Mouse (Mus musculus) thymus, adult 2 months (tissue): ENCODE results near the gene Cd9. TPM values are rescaled to one million over a fixed set of nuclear protein-coding genes. Genes with fewer than 3 reads are reported as not detected.
A peak's percentile ranks its signal among the peaks of the same experiment; 100 is the strongest.

Experiments used
- DNase-seq: peaks from one replicate; pipeline ENCODE4 v3.0.0; 2021
- H3K27ac ChIP-seq: fragments of 200-500 bp; 2 replicates; pipeline ENCODE4 v1.5.1; 2012; ENCODE audit warnings: low read length, control low read depth; ENCODE audit not compliant: control insufficient read depth, insufficient read depth
- H3K27me3 ChIP-seq: fragments of 200-500 bp; 2 replicates; pipeline ENCODE4 v1.6.1; 2012; ENCODE audit warnings: mild to moderate bottlenecking, low read length, moderate library complexity, mixed read lengths; ENCODE audit not compliant: control insufficient read depth, insufficient read depth
- H3K36me3 ChIP-seq: fragments of 200-500 bp; 2 replicates; pipeline ENCODE4 v1.6.1; 2012; ENCODE audit warnings: mild to moderate bottlenecking, low read length, moderate library complexity; ENCODE audit not compliant: control insufficient read depth, insufficient read depth
- H3K4me1 ChIP-seq: fragments of 200-500 bp; replicated peaks from 2 replicates; pipeline ENCODE4 v1.6.1; 2012; ENCODE audit warnings: low read length; ENCODE audit not compliant: control insufficient read depth, insufficient read depth
- H3K4me3 ChIP-seq: fragments of 200-500 bp; 2 replicates; pipeline ENCODE4 v1.5.1; 2012; ENCODE audit warnings: mild to moderate bottlenecking, low read length, control low read depth, moderate library complexity; ENCODE audit not compliant: control insufficient read depth, insufficient read depth
- CTCF ChIP-seq: fragments of 200-500 bp; IDR thresholded peaks from 2 replicates; pipeline ENCODE4 v1.5.1; 2012; ENCODE audit warnings: mild to moderate bottlenecking, control low read depth, low read length, moderate library complexity, borderline replicate concordance; ENCODE audit not compliant: control insufficient read depth, poor library complexity, insufficient read depth; ENCODE audit errors: extremely low read depth
- POLR2A ChIP-seq: fragments of 200-500 bp; IDR thresholded peaks from 2 replicates; pipeline ENCODE4 v1.6.1; 2012; ENCODE audit warnings: mild to moderate bottlenecking, low read length, control low read depth, moderate library complexity; ENCODE audit not compliant: control insufficient read depth, poor library complexity, insufficient read depth; ENCODE audit errors: extremely low read depth
- WGBS: fragments of 180-500 bp; shearing (Covaris S2); methylation state at CpG from one replicate; pipeline ENCODE4 v1.1.7; 2018; 5-methylcytosine and 5-hydroxymethylcytosine counted together
- polyA plus RNA-seq: library from polyadenylated mRNA; depleted of rRNA; stranded (reverse); fragments of >200 nt; gene quantifications from 2 replicates; pipeline ENCODE4 v1.2.3, GENCODE M21; 2012

Cd9 gene
- polyA plus RNA-seq, 1 experiment = 56.1 TPM

DNA sequence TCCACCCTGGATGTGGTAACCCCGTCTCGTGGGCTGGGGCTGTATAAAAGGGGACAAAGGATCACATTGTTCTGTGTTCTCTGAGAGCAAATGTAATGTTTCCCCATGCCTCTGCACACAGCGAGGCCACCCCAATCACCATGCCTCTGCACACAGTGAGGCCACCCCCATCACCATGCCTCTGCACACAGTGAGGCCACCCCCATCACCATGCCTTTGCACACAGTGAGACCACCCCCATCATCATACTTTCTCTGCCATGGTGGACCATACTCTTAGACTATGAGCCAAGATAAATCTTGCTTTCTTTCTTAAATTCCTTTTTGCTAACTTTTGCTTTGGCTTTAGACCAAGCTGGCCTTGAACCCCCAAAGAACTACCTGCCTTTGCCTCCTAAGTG, 61.3 kb downstream of the Cd9 start:
- Histone ChIP-seq H3K4me3 (no peak overlapping the region), H3K4me1 (no peaks in the 10 kb centered on the region), H3K27me3 (no peaks in the 10 kb centered on the region), H3K27ac (no peak overlapping the region), H3K36me3 (no peaks in the 10 kb centered on the region)
- WGBS = 79% methylated on average over 3 of the region's 3 CpGs
- DNase-seq = no peak
- TF ChIP-seq CTCF (no peak), POLR2A (no peak)

DNA sequence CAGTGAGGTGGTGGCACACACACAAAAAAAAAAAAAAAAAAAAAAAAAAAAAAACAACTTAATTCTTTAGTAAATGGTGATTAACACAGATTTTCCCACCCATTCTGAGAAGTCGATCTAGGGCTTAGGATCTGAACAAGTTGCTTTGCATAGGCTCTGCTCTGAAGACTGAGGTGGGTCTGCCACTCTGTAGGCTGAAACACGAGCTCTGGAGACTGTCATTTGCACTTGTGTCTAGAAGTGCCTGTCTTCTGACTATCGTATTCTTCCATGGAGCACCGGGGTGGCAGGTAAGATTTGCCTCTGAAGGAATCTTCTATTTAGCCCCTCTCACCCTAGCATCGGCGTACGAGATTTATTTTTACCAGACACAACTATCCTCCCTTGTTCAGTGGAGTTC, 62.1 kb downstream of the Cd9 start:
- DNase-seq = no peak
- Histone ChIP-seq H3K4me3 (no peak overlapping the region), H3K36me3 (no peaks in the 10 kb centered on the region), H3K4me1 (no peaks in the 10 kb centered on the region), H3K27me3 (no peaks in the 10 kb centered on the region), H3K27ac (no peak overlapping the region)
- TF ChIP-seq POLR2A (no peak), CTCF (no peak)
- WGBS = 98% methylated on average over 7 of the region's 7 CpGs

DNA sequence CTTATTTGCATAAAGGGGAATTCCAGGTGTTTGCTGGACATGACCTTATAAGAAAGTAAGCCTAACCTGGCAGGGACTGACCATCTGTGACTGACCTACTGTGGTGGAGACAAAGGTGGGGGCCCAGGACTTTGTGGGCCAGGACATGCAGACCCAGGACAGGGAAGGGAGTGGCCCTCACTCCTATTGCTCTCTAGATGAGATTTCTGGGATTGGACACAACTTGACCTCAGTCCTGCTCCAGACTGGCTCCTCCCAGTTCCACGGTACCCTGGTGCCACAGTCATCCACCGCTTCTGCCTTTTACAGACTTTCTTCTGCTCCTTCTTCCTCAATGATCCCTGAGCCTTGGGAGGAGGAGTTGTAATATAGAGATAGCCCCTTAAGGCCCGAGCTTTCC, 63.6 kb downstream of the Cd9 start:
- TF ChIP-seq POLR2A (no peak), CTCF (no peak)
- no peaks in the 10 kb centered on the region for H3K36me3 ChIP-seq
- whole genome bisulfite sequencing = 88% methylated on average over 3 of the region's 3 CpGs
- H3K4me1 ChIP-seq = peaks cover 6% of the 10 kb centered on the region
- H3K27me3 ChIP-seq = no peaks in the 10 kb centered on the region
- no peak overlapping the region for H3K27ac ChIP-seq
- no peak overlapping the region for H3K4me3 ChIP-seq
- no peak for DNase-seq

DNA sequence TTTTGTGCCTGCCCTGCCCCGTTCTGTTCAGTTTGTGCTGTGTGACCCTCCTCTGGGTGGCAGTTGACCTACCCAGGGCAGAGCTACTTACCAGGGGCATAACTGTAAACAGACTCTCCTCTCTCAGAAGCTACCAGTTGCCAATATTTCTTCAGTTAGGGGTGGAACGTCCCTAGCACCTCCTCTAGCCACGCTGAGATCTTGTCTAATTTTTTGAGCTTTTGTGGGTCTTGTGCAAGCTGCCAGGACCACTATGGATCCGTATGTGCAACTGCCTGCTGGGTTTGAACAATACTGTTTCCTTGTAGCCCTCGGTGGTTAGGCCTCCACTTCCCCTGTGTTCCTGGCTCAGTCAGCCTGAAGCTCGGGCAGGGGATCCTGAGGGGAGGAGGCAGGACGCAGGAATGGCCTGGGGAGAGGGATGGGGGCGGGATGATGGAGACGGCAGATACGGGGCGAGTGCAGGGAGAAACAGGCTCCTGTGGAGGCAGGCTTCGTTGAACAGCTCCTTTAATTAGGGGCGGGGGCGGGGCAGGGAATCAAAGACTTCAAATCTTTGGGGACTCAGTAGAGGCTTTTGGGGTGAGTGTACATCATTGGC, 64.1 kb downstream of the Cd9 start:
- Histone ChIP-seq H3K27me3 (no peaks in the 10 kb centered on the region), H3K36me3 (no peaks in the 10 kb centered on the region), H3K4me3 (no peak overlapping the region), H3K27ac (no peak overlapping the region), H3K4me1 (peaks cover 7% of the 10 kb centered on the region)
- no peak for DNase-seq
- TF ChIP-seq POLR2A = no peak
- TF ChIP-seq CTCF = no peak
- WGBS = 63% methylated on average over 14 of the region's 14 CpGs

DNA sequence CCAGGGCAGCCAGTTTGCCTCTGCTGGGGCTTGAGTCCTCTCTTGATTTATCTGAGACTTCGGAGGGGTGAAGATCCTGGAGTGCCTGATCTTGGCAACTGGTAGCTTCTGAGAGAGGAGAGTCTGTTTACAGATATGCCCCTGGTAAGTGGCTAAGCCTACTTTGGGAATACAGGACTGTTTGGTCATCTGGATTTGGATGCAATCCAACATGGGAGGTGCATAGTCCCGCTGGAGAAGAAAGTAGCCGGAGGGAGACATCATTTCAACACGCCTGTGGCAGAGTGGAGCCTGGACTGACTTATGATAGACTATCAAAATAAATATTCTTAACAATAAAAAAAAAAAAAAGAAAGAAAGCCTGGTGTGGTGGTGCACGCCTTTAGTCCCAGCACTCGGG, 64.8 kb downstream of the Cd9 start:
- WGBS = 94% methylated on average over 6 of the region's 6 CpGs
- no peak for DNase-seq
- Histone ChIP-seq H3K4me1 (peaks cover 13% of the 10 kb centered on the region), H3K27ac (no peak overlapping the region), H3K27me3 (no peaks in the 10 kb centered on the region), H3K36me3 (no peaks in the 10 kb centered on the region), H3K4me3 (no peak overlapping the region)
- TF ChIP-seq CTCF (no peak), POLR2A (no peak)

DNA sequence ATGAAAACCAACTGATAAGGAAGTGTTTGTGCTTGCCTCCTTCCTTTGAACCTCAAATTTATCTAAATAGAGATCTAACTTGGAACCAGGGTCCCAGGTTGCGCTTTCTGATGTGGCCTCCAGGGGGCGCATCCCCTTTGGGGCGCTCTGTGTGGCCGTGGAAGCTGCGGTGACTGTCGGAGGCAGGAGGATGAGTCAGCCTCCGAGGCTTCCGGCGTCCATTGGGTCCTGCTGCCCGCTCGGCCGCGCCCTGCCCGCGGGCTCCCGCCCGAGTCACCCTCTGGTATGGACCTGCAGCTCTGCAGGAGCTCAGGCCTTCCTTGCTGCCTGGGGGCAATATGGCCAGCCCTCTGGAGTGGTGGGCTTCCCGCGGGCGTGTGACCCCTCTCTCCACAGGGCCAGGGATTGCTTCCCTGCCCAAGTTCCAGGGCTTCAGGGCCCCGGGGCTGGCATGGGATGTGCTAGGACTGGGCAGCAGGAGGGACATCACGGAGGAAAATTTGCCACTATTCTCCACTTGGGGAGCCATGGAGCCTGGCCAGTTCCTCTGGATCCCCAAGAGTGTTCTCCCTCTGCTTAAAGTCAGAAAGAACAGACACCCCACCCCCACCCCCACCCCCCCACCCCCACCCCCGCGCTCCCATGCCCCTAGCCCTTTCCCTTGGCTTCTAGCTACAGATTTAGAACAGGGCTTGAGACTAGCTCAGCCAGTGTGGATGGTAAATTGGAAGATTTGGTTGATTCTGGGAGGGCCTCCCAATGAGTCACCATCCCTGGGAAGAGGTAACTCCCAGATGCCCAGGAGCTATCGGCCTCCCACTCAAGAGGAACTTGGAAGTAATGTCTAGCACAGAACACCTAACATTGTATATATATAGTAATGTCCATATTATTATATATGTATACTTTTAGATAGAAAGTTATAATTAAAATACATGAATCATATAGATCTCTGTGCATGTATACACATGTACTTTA, 67.9 kb downstream of the Cd9 start:
- Histone ChIP-seq H3K36me3 (no peaks in the 10 kb centered on the region), H3K27ac (no peak overlapping the region), H3K4me1 (peaks cover 22% of the 10 kb centered on the region), H3K27me3 (no peaks in the 10 kb centered on the region), H3K4me3 (peak overlapping the region; percentile 5)
- TF ChIP-seq POLR2A (no peak), CTCF (peak; percentile 96)
- DNase-seq = peak; percentile 79
- 2% methylated on average over 25 of the region's 25 CpGs for WGBS
